Mouse (Mus musculus) forebrain, embryonic 15.5 days (tissue): ENCODE data around the gene Wbp2nl. TPM values are rescaled to one million over a fixed set of nuclear protein-coding genes. Genes with fewer than 3 reads are reported as not detected.
A peak's percentile ranks its signal among the peaks of the same experiment; 100 is the strongest.

Source experiments
- ATAC-seq: fragments of 200-750 bp; cut with Nextera tagmentation; replicated peaks from 2 replicates; pipeline ENCODE4 v1.8.0; 2017; ENCODE audit warnings: mild to moderate bottlenecking, moderate TSS enrichment, moderate library complexity
- H3K27ac ChIP-seq: fragments of 300-500 bp; sonication (generic); replicated peaks from 2 replicates; pipeline ENCODE4 v1.5.1; 2015; ENCODE audit warnings: mild to moderate bottlenecking, inconsistent platforms
- H3K27me3 ChIP-seq: fragments of 300-500 bp; sonication (generic); 2 replicates; pipeline ENCODE4 v1.6.1; 2015; ENCODE audit warnings: inconsistent platforms
- H3K36me3 ChIP-seq: fragments of 300-500 bp; sonication (generic); 2 replicates; pipeline ENCODE4 v1.6.1; 2015; ENCODE audit warnings: mild to moderate bottlenecking, inconsistent platforms
- H3K4me1 ChIP-seq: fragments of 300-500 bp; sonication (generic); 2 replicates; pipeline ENCODE4 v1.6.1; 2015; ENCODE audit warnings: inconsistent platforms
- H3K4me2 ChIP-seq: fragments of 300-500 bp; sonication (generic); replicated peaks from 2 replicates; pipeline ENCODE4 v1.6.1; 2015; ENCODE audit warnings: mild to moderate bottlenecking, inconsistent platforms
- H3K4me3 ChIP-seq: fragments of 300-500 bp; sonication (generic); 2 replicates; pipeline ENCODE4 v1.5.1; 2015; ENCODE audit warnings: mild to moderate bottlenecking, inconsistent platforms
- H3K9ac ChIP-seq: fragments of 300-500 bp; sonication (generic); replicated peaks from 2 replicates; pipeline ENCODE4 v1.6.1; 2015; ENCODE audit warnings: mild to moderate bottlenecking, inconsistent platforms
- H3K9me3 ChIP-seq: fragments of 300-500 bp; sonication (generic); 2 replicates; pipeline ENCODE4 v1.6.1; 2016; ENCODE audit warnings: inconsistent platforms
- WGBS: fragments of 180-500 bp; shearing (Covaris S2); methylation state at CpG from one replicate; pipeline ENCODE4 v1.1.7; 2015; ENCODE audit warnings: mixed read lengths; 5-methylcytosine and 5-hydroxymethylcytosine counted together
- polyA plus RNA-seq: library from polyadenylated mRNA; unstranded; fragments of >200 nt; fragmentation: Nextera tagmentation; extraction: Ambion mirVana; gene quantifications from 2 replicates; pipeline ENCODE4 v1.2.1, GENCODE M21; 2015

Gene Wbp2nl
- polyA plus RNA-seq, 1 experiment from 2014 or later, result 0.15 TPM

GRCm38 (mm10) chr15:82342543-82342935 lies 43.8 kb downstream of the Wbp2nl start:
- ATAC-seq, result no peak
- Histone ChIP-seq H3K4me3 (no peak overlapping the region), H3K27me3 (peaks cover 15% of the 10 kb centered on the region), H3K27ac (no peak overlapping the region), H3K36me3 (no peaks in the 10 kb centered on the region), H3K9me3 (no peaks in the 10 kb centered on the region), H3K4me2 (no peak overlapping the region), H3K9ac (no peak overlapping the region), H3K4me1 (peaks cover 26% of the 10 kb centered on the region)
- 85% methylated on average over 5 of the region's 5 CpGs for WGBS

GRCm38 (mm10) chr15:82343368-82344287 lies 44.9 kb downstream of the Wbp2nl start:
- Histone ChIP-seq H3K9me3 (no peaks in the 10 kb centered on the region), H3K4me1 (peaks cover 24% of the 10 kb centered on the region), H3K36me3 (peaks cover 10% of the 10 kb centered on the region), H3K27ac (no peak overlapping the region), H3K9ac (no peak overlapping the region), H3K4me2 (no peak overlapping the region), H3K27me3 (peaks cover 15% of the 10 kb centered on the region), H3K4me3 (no peak overlapping the region)
- no peak for ATAC-seq
- 88% methylated on average over 27 of the region's 27 CpGs for WGBS

GRCm38 (mm10) chr15:82344971-82345370 lies 46.2 kb downstream of the Wbp2nl start:
- H3K4me1 ChIP-seq, result peaks cover 24% of the 10 kb centered on the region
- H3K36me3 ChIP-seq, result peaks cover 23% of the 10 kb centered on the region
- peaks cover 15% of the 10 kb centered on the region for H3K27me3 ChIP-seq
- H3K4me3 ChIP-seq, result no peak overlapping the region
- ATAC-seq, result no peak
- peak overlapping the region; percentile 21; the same call in 1 of the 2 replicates for H3K27ac ChIP-seq
- no peak overlapping the region for H3K9ac ChIP-seq
- 95% methylated on average over 6 of the region's 6 CpGs for WGBS
- H3K9me3 ChIP-seq, result no peaks in the 10 kb centered on the region
- H3K4me2 ChIP-seq, result no peak overlapping the region

GRCm38 (mm10) chr15:82345820-82346470 lies 47.2 kb downstream of the Wbp2nl start:
- peaks cover 22% of the 10 kb centered on the region for H3K4me1 ChIP-seq
- peak; percentile 98 for ATAC-seq
- H3K27me3 ChIP-seq, result peaks cover 8% of the 10 kb centered on the region; the same call in 1 of the 2 replicates
- peak overlapping the region; percentile 91 for H3K27ac ChIP-seq
- H3K9me3 ChIP-seq, result no peaks in the 10 kb centered on the region
- peaks cover 33% of the 10 kb centered on the region for H3K36me3 ChIP-seq
- peak overlapping the region; percentile 69 for H3K9ac ChIP-seq
- H3K4me2 ChIP-seq, result peak overlapping the region; percentile 58
- peak overlapping the region; percentile 79 for H3K4me3 ChIP-seq
- WGBS, result under 1% methylated on average over 50 of the region's 51 CpGs

- peaks cover 20% of the 10 kb centered on the region for H3K4me1 ChIP-seq
- peak; percentile 8; the same call in 1 of the 2 replicates for ATAC-seq
- no peaks in the 10 kb centered on the region for H3K9me3 ChIP-seq
- peak overlapping the region; percentile 58 for H3K4me2 ChIP-seq
- H3K36me3 ChIP-seq, result peaks cover 33% of the 10 kb centered on the region
- H3K27ac ChIP-seq, result peak overlapping the region; percentile 91
- peak overlapping the region; percentile 54 for H3K9ac ChIP-seq
- 63% methylated on average over 14 of the region's 14 CpGs for WGBS
- H3K27me3 ChIP-seq, result 0 out of 2 replicates have a peak, but pooled peaks cover 2% of the 10 kb centered on the region
- peak overlapping the region; percentile 79 for H3K4me3 ChIP-seq
These were observed 48.0 kb downstream of the Wbp2nl start for GRCm38 (mm10) chr15:82346580-82347302.

GRCm38 (mm10) chr15:82347303-82347676 lies 48.5 kb downstream of the Wbp2nl start:
- no peak for ATAC-seq
- Histone ChIP-seq H3K36me3 (peaks cover 33% of the 10 kb centered on the region), H3K4me3 (peak overlapping the region; percentile 79), H3K27me3 (no peaks in the 10 kb centered on the region), H3K9me3 (no peaks in the 10 kb centered on the region), H3K4me2 (peak overlapping the region; percentile 58), H3K4me1 (peaks cover 25% of the 10 kb centered on the region), H3K27ac (no peak overlapping the region), H3K9ac (peak overlapping the region; percentile 54)
- WGBS, result 84% methylated on average over 4 of the region's 4 CpGs

GRCm38 (mm10) chr15:82347852-82348251 lies 49.1 kb downstream of the Wbp2nl start:
- 0 out of 2 replicates have a peak overlapping the region, but pooled peaks have one; percentile 58 for H3K4me2 ChIP-seq
- no peaks in the 10 kb centered on the region for H3K9me3 ChIP-seq
- no peaks in the 10 kb centered on the region for H3K27me3 ChIP-seq
- no peak overlapping the region for H3K9ac ChIP-seq
- ATAC-seq, result no peak
- H3K27ac ChIP-seq, result no peak overlapping the region
- peaks cover 30% of the 10 kb centered on the region for H3K4me1 ChIP-seq
- 93% methylated on average over 12 of the region's 12 CpGs for WGBS
- no peak overlapping the region for H3K4me3 ChIP-seq
- H3K36me3 ChIP-seq, result peaks cover 33% of the 10 kb centered on the region

- WGBS, result 88% methylated on average over 8 of the region's 8 CpGs
- Histone ChIP-seq H3K36me3 (peaks cover 33% of the 10 kb centered on the region), H3K9ac (no peak overlapping the region), H3K4me2 (no peak overlapping the region), H3K4me3 (no peak overlapping the region), H3K4me1 (peaks cover 36% of the 10 kb centered on the region), H3K27ac (no peak overlapping the region), H3K27me3 (no peaks in the 10 kb centered on the region), H3K9me3 (no peaks in the 10 kb centered on the region)
- no peak for ATAC-seq
These were observed 49.7 kb downstream of the Wbp2nl start for GRCm38 (mm10) chr15:82348258-82348998.

- H3K4me3 ChIP-seq, result no peak overlapping the region
- peaks cover 33% of the 10 kb centered on the region for H3K36me3 ChIP-seq
- no peak overlapping the region for H3K4me2 ChIP-seq
- no peaks in the 10 kb centered on the region for H3K27me3 ChIP-seq
- no peaks in the 10 kb centered on the region for H3K9me3 ChIP-seq
- H3K9ac ChIP-seq, result no peak overlapping the region
- ATAC-seq, result no peak
- H3K4me1 ChIP-seq, result peaks cover 36% of the 10 kb centered on the region
- no peak overlapping the region for H3K27ac ChIP-seq
- WGBS, result 88% methylated on average over 2 of the region's 2 CpGs
These were observed 50.2 kb downstream of the Wbp2nl start for GRCm38 (mm10) chr15:82348999-82349341.

- Histone ChIP-seq H3K36me3 (peaks cover 33% of the 10 kb centered on the region), H3K27ac (no peak overlapping the region), H3K4me2 (no peak overlapping the region), H3K9me3 (no peaks in the 10 kb centered on the region), H3K4me3 (no peak overlapping the region), H3K27me3 (no peaks in the 10 kb centered on the region), H3K4me1 (peaks cover 43% of the 10 kb centered on the region), H3K9ac (no peak overlapping the region)
- no peak for ATAC-seq
- 94% methylated on average over 4 of the region's 4 CpGs for WGBS
These were observed 51.6 kb downstream of the Wbp2nl start for GRCm38 (mm10) chr15:82350349-82350748.

- no peaks in the 10 kb centered on the region for H3K27me3 ChIP-seq
- H3K9ac ChIP-seq, result no peak overlapping the region
- H3K4me1 ChIP-seq, result peaks cover 42% of the 10 kb centered on the region
- 88% methylated on average over 3 of the region's 3 CpGs for WGBS
- H3K27ac ChIP-seq, result no peak overlapping the region
- H3K36me3 ChIP-seq, result peaks cover 33% of the 10 kb centered on the region
- H3K4me3 ChIP-seq, result no peak overlapping the region
- ATAC-seq, result no peak
- H3K9me3 ChIP-seq, result no peaks in the 10 kb centered on the region
- no peak overlapping the region for H3K4me2 ChIP-seq
These were observed 52.7 kb downstream of the Wbp2nl start for GRCm38 (mm10) chr15:82351480-82351879.
